Mouse (Mus musculus) CH12.LX (cell line): ENCODE data around the gene Ntm. TPM values are rescaled to one million over a fixed set of nuclear protein-coding genes. Genes with fewer than 3 reads are reported as not detected.

Experiments used
- DNase-seq: peaks from one replicate; pipeline ENCODE4 v3.0.0-alpha.2; 2013; ENCODE audit errors: extremely low read depth
- H3K27ac ChIP-seq: 2 replicates; pipeline ENCODE4 v1.5.1; 2012; ENCODE audit warnings: low read depth, mild to moderate bottlenecking, control low read depth, moderate library complexity; ENCODE audit not compliant: insufficient read depth
- H3K27me3 ChIP-seq: replicated peaks from 2 replicates; pipeline ENCODE3; 2012; ENCODE audit warnings: inconsistent platforms
- H3K36me3 ChIP-seq, 2 experiments: replicated peaks in 1 of 2; 2 replicates each; pipeline versions ENCODE3 to v1.6.1; 2012; ENCODE audit warnings: inconsistent platforms in 1 of 2, low read length in 1 of 2, mild to moderate bottlenecking in 1 of 2, mixed read lengths in 1 of 2, moderate library complexity in 1 of 2; ENCODE audit not compliant: control insufficient read depth in 1 of 2, insufficient read depth in 1 of 2
- H3K4me1 ChIP-seq, 2 experiments: 2 replicates each; pipeline ENCODE4 v1.6.1; 2012; ENCODE audit warnings: inconsistent platforms in 1 of 2, moderate library complexity in 1 of 2; ENCODE audit not compliant: insufficient read depth in 2 of 2, control insufficient read depth in 1 of 2
- H3K4me2 ChIP-seq: 2 replicates; pipeline ENCODE4 v1.6.1; 2012; ENCODE audit warnings: low read depth, mild to moderate bottlenecking, control low read depth; ENCODE audit not compliant: poor library complexity, insufficient read depth, severe bottlenecking
- H3K4me3 ChIP-seq, 3 experiments: fragments of 150-350 bp in 1 of 3; sonication (generic) in 1 of 3; replicated peaks in 1 of 3; 2 replicates each; pipeline versions ENCODE3 to v1.5.1; 2011 to 2012; ENCODE audit warnings: low read depth in 2 of 3, low read length in 2 of 3, mild to moderate bottlenecking in 2 of 3, moderate library complexity in 2 of 3, control low read depth in 1 of 3, improper control_type of control experiment in 1 of 3, inconsistent platforms in 1 of 3, mixed read lengths in 1 of 3; ENCODE audit not compliant: poor library complexity in 1 of 3
- H3K79me2 ChIP-seq: replicated peaks from 2 replicates; pipeline ENCODE4 v1.6.1; 2012; ENCODE audit warnings: mild to moderate bottlenecking, moderate library complexity; ENCODE audit not compliant: control insufficient read depth, poor library complexity, insufficient read depth, severe bottlenecking; ENCODE audit errors: extremely low read depth
- H3K9ac ChIP-seq: 2 replicates; pipeline ENCODE4 v1.6.1; 2012; ENCODE audit warnings: low read depth, mild to moderate bottlenecking, control low read depth, moderate library complexity; ENCODE audit not compliant: insufficient read depth
- H3K9me3 ChIP-seq: replicated peaks from 2 replicates; pipeline ENCODE3; 2012; ENCODE audit warnings: low read length, inconsistent platforms, mixed read lengths
- BHLHE40 ChIP-seq: IDR thresholded peaks from 2 replicates; pipeline ENCODE4 v1.6.1; 2011; ENCODE audit warnings: mild to moderate bottlenecking, low read depth, low read length, improper control_type of control experiment
- CHD1 ChIP-seq: IDR thresholded peaks from 2 replicates; pipeline ENCODE4 v1.6.1; 2012; ENCODE audit warnings: low read depth, low read length, improper control_type of control experiment, inconsistent platforms
- CTCF ChIP-seq, 2 experiments: IDR thresholded peaks in 1 of 2; conservative IDR thresholded peaks in 1 of 2; 2 replicates each; pipeline ENCODE4 v1.5.1; 2011 to 2012; ENCODE audit warnings: low read depth in 2 of 2, low read length in 2 of 2, improper control_type of control experiment in 1 of 2, inconsistent platforms in 1 of 2, mild to moderate bottlenecking in 1 of 2, moderate library complexity in 1 of 2
- E2F4 ChIP-seq: IDR thresholded peaks from 2 replicates; pipeline ENCODE4 v1.6.1; 2011; ENCODE audit warnings: low read depth, low read length, improper control_type of control experiment; ENCODE audit not compliant: insufficient replicate concordance
- EP300 ChIP-seq: IDR thresholded peaks from 2 replicates; pipeline ENCODE4 v1.6.1; 2011; ENCODE audit warnings: low read length, improper control_type of control experiment
- ETS1 ChIP-seq: conservative IDR thresholded peaks from 2 replicates; pipeline ENCODE4 v1.6.1; 2012; ENCODE audit warnings: low read depth, mild to moderate bottlenecking, inconsistent platforms, low read length, improper control_type of control experiment, moderate library complexity
- HCFC1 ChIP-seq: IDR thresholded peaks from 2 replicates; pipeline ENCODE4 v1.6.1; 2012; ENCODE audit warnings: low read depth, mild to moderate bottlenecking, inconsistent platforms, low read length, improper control_type of control experiment
- JUN ChIP-seq: IDR thresholded peaks from 2 replicates; pipeline ENCODE4 v1.6.1; 2011; ENCODE audit warnings: low read depth, mild to moderate bottlenecking, low read length, improper control_type of control experiment, moderate library complexity; ENCODE audit not compliant: insufficient read depth
- KAT2A ChIP-seq: IDR thresholded peaks from 2 replicates; pipeline ENCODE4 v1.6.1; 2012; ENCODE audit warnings: low read length, improper control_type of control experiment, inconsistent platforms; ENCODE audit not compliant: insufficient replicate concordance
- MAX ChIP-seq: IDR thresholded peaks from 2 replicates; pipeline ENCODE4 v1.6.1; 2011; ENCODE audit warnings: low read length, improper control_type of control experiment
- MEF2A ChIP-seq: IDR thresholded peaks from 2 replicates; pipeline ENCODE4 v1.6.1; 2014; ENCODE audit warnings: low read depth, mild to moderate bottlenecking, inconsistent platforms, low read length, improper control_type of control experiment, borderline replicate concordance
- MXI1 ChIP-seq: IDR thresholded peaks from 2 replicates; pipeline ENCODE4 v1.6.1; 2011; ENCODE audit warnings: mild to moderate bottlenecking, low read depth, low read length, improper control_type of control experiment
- MYC ChIP-seq: IDR thresholded peaks from 2 replicates; pipeline ENCODE4 v1.6.1; 2011; ENCODE audit warnings: low read depth, mild to moderate bottlenecking, improper control_type of control experiment, low read length
- NELFE ChIP-seq: IDR thresholded peaks from 2 replicates; pipeline ENCODE4 v1.6.1; 2011; ENCODE audit warnings: low read depth, low read length, improper control_type of control experiment
- PAX5 ChIP-seq: IDR thresholded peaks from 2 replicates; pipeline ENCODE4 v1.6.1; 2012; ENCODE audit warnings: low read length, inconsistent platforms, mixed read lengths
- POLR2A ChIP-seq: IDR thresholded peaks from 2 replicates; pipeline ENCODE4 v1.6.1; 2011; ENCODE audit warnings: low read depth, mild to moderate bottlenecking, improper control_type of control experiment, low read length
- RAD21 ChIP-seq: IDR thresholded peaks from 2 replicates; pipeline ENCODE4 v1.6.1; 2011; ENCODE audit warnings: low read depth, mild to moderate bottlenecking, low read length, improper control_type of control experiment, moderate library complexity
- RCOR1 ChIP-seq: conservative IDR thresholded peaks from 2 replicates; pipeline ENCODE4 v1.6.1; 2012; ENCODE audit warnings: low read depth, mild to moderate bottlenecking, inconsistent platforms, low read length, improper control_type of control experiment
- SMC3 ChIP-seq: IDR thresholded peaks from 2 replicates; pipeline ENCODE4 v1.6.1; 2011; ENCODE audit warnings: low read depth, low read length, improper control_type of control experiment
- TCF12 ChIP-seq: IDR thresholded peaks from 2 replicates; pipeline ENCODE4 v1.6.1; 2014; ENCODE audit warnings: low read depth, mild to moderate bottlenecking, inconsistent platforms, low read length, improper control_type of control experiment
- UBTF ChIP-seq: IDR thresholded peaks from 2 replicates; pipeline ENCODE4 v1.6.1; 2012; ENCODE audit warnings: low read depth, mild to moderate bottlenecking, inconsistent platforms, low read length, improper control_type of control experiment, moderate library complexity
- USF1 ChIP-seq: IDR thresholded peaks from 2 replicates; pipeline ENCODE4 v1.6.1; 2014; ENCODE audit warnings: low read depth, mild to moderate bottlenecking, inconsistent platforms, low read length, improper control_type of control experiment
- USF2 ChIP-seq: conservative IDR thresholded peaks from 2 replicates; pipeline ENCODE4 v1.6.1; 2011; ENCODE audit warnings: low read depth, low read length, improper control_type of control experiment
- ZC3H11A ChIP-seq: IDR thresholded peaks from 2 replicates; pipeline ENCODE4 v1.6.1; 2012; ENCODE audit warnings: low read depth, mild to moderate bottlenecking, inconsistent platforms, low read length, improper control_type of control experiment
- ZMIZ1 ChIP-seq: IDR thresholded peaks from 2 replicates; pipeline ENCODE4 v1.6.1; 2012; ENCODE audit warnings: low read depth, mild to moderate bottlenecking, inconsistent platforms, low read length, improper control_type of control experiment
- ZNF384 ChIP-seq: IDR thresholded peaks from 2 replicates; pipeline ENCODE4 v1.6.1; 2012; ENCODE audit warnings: low read depth, low read length, improper control_type of control experiment, inconsistent platforms
- dilution Hi-C: fragments of 300-500 bp; cut with MboI; formaldehyde crosslinking; loops from 2 replicates; pipeline ENCODE4 v1.14.3; 2020; ENCODE audit warnings: low sequenced_read_pairs; ENCODE audit not compliant: extremely low pct_unique_long_range_greater_than_20kb, extremely low pct_ligation_motif_present
- in situ Hi-C: fragments of 300-500 bp; cut with MboI; formaldehyde crosslinking; loops from 3 replicates; pipeline ENCODE4 v1.14.3; 2019; ENCODE audit warnings: low sequenced_read_pairs, low pct_ligation_motif_present, low pct_unique_long_range_greater_than_20kb, mixed read lengths
- polyA plus RNA-seq: library from polyadenylated mRNA; unstranded; fragments of >175 nt; gene quantifications from 2 replicates; pipeline ENCODE4 v1.2.1, GENCODE M21; 2012; ENCODE audit warnings: low read depth; ENCODE audit not compliant: insufficient read length
- total RNA-seq, 2 experiments: library from RNA; depleted of rRNA; stranded (reverse); fragments of 300-350 nt in 1 of 2; fragments of >200 nt in 1 of 2; gene quantifications; 2 replicates each; pipeline ENCODE4 v1.2.3; 2012 to 2014

Gene Ntm
- total and polyA plus RNA-seq, 3 experiments, result not detected

- H3K27ac ChIP-seq, result no peak overlapping the region
- H3K4me3 ChIP-seq, result no peak overlapping the region
- H3K4me2 ChIP-seq, result no peak overlapping the region
- peaks cover 57% of the 10 kb centered on the region for H3K9me3 ChIP-seq
- no peaks in the 10 kb centered on the region for H3K36me3 ChIP-seq
- H3K79me2 ChIP-seq, result no peaks in the 10 kb centered on the region
- dilution Hi-C loops (no loop called here), in situ Hi-C loops (no loop called here)
- DNase-seq, result no peak
- TF ChIP-seq TCF12, result no peak
- no peak for TF ChIP-seq MYC
- no peak for TF ChIP-seq POLR2A
- TF ChIP-seq MAX, result no peak
- no peak for TF ChIP-seq ZMIZ1
- no peak for TF ChIP-seq HCFC1
- no peak for TF ChIP-seq MXI1
- no peak for TF ChIP-seq PAX5
- TF ChIP-seq BHLHE40, result no peak
- no peak for TF ChIP-seq ZC3H11A
- TF ChIP-seq RCOR1, result no peak
- no peak for TF ChIP-seq ETS1
- no peak for TF ChIP-seq E2F4
- no peak for TF ChIP-seq CHD1
- TF ChIP-seq USF1, result no peak
- TF ChIP-seq CTCF (conservative IDR thresholded peaks at IDR 0.05 in 1 of 2, IDR thresholded peaks at IDR 0.05 in 1 of 2; ENCODE audit: low read depth in 2 of 2, low read length in 2 of 2), result no peak
- no peak for TF ChIP-seq JUN
- no peak for TF ChIP-seq MEF2A
- no peak for TF ChIP-seq ZNF384
- no peak for TF ChIP-seq USF2
- no peak overlapping the region for H3K9ac ChIP-seq
- no peaks in the 10 kb centered on the region for H3K27me3 ChIP-seq
- H3K4me1 ChIP-seq, result no peaks in the 10 kb centered on the region
Measured at GRCm38 (mm10) chr9:29130316-29130715, 832.6 kb downstream of the Ntm start.

- Histone ChIP-seq H3K9me3 (peaks cover 62% of the 10 kb centered on the region), H3K79me2 (no peaks in the 10 kb centered on the region), H3K27me3 (no peaks in the 10 kb centered on the region), H3K4me1 (no peaks in the 10 kb centered on the region), H3K27ac (no peak overlapping the region), H3K4me2 (no peak overlapping the region), H3K4me3 (no peak overlapping the region), H3K9ac (no peak overlapping the region), H3K36me3 (no peaks in the 10 kb centered on the region)
- in situ Hi-C loops (no loop called here), dilution Hi-C loops (no loop called here)
- DNase-seq, result no peak
- TF ChIP-seq MAX, result no peak
- TF ChIP-seq KAT2A, result no peak
- no peak for TF ChIP-seq ZMIZ1
- no peak for TF ChIP-seq UBTF
- no peak for TF ChIP-seq E2F4
- TF ChIP-seq NELFE, result no peak
- TF ChIP-seq RAD21, result no peak
- no peak for TF ChIP-seq JUN
- TF ChIP-seq SMC3, result no peak
- TF ChIP-seq EP300, result no peak
- no peak for TF ChIP-seq MXI1
- no peak for TF ChIP-seq HCFC1
Measured at GRCm38 (mm10) chr9:29128416-29128815, 834.5 kb downstream of the Ntm start.
